Mouse (Mus musculus) heart, adult 18-20 months (tissue): ENCODE results near the gene Uts2b. TPM values are rescaled to one million over a fixed set of nuclear protein-coding genes. Genes with fewer than 3 reads are reported as not detected.

Source experiments
- DNase-seq, 2 experiments: peaks; one replicate each; pipeline ENCODE4 v3.0.0; 2021 to 2022; ENCODE audit warnings: mixed read lengths in 1 of 2
- long read RNA-seq, 2 experiments: library from polyadenylated mRNA; stranded (forward); transcript quantifications; one replicate each; pipeline ENCODE4 v2.0.0; 2021
- total RNA-seq, 2 experiments: library from RNA; stranded (reverse); gene quantifications; 2 replicates each; pipeline ENCODE4 v1.2.3; 2021

Gene Uts2b
- under 1 TPM; 0.46 to 0.55 TPM for total RNA-seq
- long read RNA-seq, experiment 1, partial matches to known transcripts, result 0 of 1 reads
- long read RNA-seq, experiment 1, other reads (novel, unspliced or antisense), result 0 of 1 reads
- long read RNA-seq, experiment 2, result 0 reads

DNA sequence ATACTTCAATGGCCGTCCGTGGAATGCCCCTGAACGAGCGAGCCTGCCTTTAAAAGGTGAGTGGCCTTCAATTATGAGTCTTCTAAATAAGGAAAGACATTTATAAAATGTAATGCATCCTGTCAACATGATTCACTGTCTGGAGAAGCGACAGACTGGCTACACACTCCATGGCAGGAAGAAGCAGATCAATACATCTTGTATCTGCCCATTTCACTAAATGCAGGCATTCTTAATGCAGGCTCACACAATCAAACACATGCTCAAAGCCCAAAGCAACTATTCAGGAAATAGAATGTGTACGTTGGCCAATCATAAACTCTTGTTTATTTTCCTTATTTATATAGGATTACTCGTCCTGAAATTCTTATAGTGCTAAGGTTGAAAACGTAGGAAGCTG lies at the start of gene Uts2b:
Gene Uts2b, minus strand, starts transcription at position 49 of the 400 bp plus-strand sequence.
- no peak for DNase-seq

DNA sequence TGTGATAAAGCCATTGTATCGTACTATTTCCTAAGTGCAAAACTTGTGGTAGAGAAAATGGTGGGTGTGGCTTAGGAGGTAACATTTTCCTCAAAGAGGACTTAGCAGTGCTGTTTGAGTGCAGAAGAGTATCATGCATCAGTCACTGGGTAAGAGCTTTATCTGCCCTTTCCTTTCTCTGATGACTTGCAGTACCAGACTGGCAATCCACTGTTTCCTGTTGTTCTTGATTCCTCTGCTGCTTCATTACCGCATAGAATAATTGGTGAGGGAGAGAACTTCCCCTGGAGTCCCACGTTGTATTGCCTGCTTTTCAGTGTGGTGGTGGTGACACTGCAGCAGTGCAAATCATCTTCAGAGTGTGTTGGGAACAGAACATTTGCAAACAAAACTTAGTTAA lies 47.6 kb upstream of the Uts2b start:
- no peak for DNase-seq

- no peak for DNase-seq
Observed at GRCm38 (mm10) chr16:27416937-27417584, 47.0 kb upstream of the Uts2b start.

DNA sequence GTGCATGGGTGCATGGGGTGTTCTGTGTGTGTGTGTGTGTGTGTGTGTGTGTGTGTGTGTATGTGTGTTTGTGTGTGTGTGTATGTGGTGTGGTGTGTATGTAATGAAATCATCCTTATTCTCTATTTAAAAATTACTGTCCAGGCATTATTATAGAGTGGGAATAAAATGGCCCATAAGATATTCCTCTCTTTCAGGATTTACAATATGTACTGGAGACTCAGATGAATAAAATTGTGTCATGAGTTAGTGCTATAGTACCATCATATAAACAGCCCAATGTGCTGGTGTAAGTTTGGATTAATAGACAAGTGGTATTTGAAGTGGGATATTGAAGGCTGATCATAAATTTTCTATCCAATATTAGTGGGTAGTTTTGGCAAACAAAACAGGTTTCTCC lies 34.1 kb upstream of the Uts2b start:
- no peak for DNase-seq

DNA sequence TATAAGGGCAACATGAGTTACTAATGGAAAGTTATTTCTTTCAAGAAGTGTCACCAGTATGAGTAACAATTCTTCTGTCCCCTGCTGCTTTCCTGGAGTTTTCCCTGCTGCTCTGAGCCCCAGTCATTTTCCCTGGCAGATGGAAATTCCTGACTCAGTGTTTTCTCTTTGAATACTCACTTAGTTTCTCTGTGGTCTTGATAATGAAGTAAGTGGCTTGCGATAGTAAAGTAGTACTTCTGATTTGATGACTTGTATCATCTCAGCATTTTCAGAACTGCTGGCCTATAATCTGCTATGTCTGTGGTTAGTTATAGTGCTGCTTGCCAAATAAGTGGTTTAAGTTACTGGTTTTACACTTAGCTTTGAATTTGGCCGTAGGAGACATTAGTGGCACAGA lies 31.5 kb upstream of the Uts2b start:
- no peak for DNase-seq

DNA sequence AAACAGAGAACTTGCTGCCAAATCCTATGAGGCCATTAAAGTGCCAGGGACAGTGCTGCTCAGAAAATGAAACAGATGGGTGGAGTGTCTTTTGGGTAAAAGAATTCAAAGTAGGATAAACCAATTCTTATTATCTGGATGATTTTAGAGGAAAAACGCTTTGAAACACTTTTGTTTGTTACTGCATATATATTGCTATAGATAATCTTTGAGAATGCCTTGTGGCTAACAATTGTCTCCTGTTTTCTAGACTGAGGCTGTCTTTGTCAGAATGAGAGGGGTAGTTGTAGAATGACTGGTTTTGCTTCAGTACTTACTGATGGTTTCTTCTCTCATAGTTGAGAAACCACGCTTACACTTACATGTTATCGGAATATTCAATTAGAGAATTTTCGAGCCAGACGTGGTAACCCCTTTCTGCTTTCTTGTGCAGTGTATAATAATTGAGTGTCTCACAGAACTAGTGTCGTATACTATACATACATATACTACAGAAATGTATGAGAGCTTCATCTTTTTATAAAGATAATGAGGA lies 29.7 kb upstream of the Uts2b start:
- no peak for DNase-seq

GRCm38 (mm10) chr16:27399026-27399718 lies 29.1 kb upstream of the Uts2b start:
- DNase-seq, result no peak

DNA sequence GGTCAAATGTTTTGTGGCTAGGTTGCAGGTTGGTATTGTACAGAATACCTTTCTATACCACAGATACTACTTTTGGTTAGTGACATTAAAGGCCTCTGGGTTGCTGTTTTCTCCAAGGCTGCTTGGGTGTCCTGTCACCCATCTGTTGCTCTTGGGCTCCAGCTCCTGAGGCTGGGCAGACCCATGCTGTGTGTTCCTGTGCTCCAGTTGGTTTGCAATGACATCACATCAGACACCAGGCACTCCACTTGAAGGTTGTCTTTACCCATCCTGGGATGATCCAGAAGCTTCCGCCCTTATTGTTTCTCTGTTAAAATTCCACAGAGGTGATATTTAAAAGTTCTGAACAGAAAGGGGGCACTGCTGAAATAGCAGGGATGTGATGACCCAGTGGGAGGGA lies 26.9 kb upstream of the Uts2b start:
- DNase-seq, result no peak

DNA sequence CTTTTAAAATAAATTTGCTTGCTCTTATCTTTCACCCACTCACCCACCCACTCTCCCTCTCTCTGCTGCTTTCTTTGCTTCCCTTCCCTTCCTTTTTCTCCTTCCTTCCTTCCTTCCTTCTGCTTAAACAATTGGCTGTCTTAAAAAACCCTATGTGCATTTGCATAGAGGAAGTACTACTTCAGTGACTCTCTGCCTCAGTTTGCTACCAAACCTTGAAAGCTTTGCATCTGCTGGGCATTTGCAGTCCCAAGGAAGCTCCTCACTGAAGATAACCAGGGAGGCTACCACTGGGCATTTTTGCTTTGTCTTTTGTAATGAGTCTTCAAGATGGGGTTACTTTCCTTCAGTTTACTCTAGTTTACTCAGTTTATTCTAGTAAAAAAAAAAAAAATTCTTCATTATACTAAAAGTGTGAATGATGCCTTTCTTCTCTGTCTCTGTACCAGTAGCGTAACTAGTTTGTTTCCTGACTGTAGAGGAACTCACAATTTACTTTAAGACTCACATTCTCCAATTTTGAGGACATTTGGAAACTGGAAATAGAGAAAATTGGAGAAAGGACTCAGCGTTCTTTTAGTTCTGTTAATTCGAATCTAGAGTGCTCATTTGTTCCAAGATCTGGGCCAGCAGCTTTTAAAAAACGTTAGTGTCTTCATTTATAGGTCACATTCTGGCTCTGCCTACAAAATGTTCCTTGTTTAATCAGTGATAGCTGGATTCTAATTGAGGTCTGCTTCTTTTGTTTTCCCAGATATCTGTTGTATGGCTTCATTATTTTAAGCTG lies 25.4 kb upstream of the Uts2b start:
- DNase-seq, result peak in 1 of 2 experiments; percentile 44

- DNase-seq, result no peak
Observed at GRCm38 (mm10) chr16:27391845-27392244, 21.8 kb upstream of the Uts2b start.

- peak in 1 of 2 experiments; percentile 32 for DNase-seq
Observed at GRCm38 (mm10) chr16:27390306-27390705, 20.3 kb upstream of the Uts2b start.

DNA sequence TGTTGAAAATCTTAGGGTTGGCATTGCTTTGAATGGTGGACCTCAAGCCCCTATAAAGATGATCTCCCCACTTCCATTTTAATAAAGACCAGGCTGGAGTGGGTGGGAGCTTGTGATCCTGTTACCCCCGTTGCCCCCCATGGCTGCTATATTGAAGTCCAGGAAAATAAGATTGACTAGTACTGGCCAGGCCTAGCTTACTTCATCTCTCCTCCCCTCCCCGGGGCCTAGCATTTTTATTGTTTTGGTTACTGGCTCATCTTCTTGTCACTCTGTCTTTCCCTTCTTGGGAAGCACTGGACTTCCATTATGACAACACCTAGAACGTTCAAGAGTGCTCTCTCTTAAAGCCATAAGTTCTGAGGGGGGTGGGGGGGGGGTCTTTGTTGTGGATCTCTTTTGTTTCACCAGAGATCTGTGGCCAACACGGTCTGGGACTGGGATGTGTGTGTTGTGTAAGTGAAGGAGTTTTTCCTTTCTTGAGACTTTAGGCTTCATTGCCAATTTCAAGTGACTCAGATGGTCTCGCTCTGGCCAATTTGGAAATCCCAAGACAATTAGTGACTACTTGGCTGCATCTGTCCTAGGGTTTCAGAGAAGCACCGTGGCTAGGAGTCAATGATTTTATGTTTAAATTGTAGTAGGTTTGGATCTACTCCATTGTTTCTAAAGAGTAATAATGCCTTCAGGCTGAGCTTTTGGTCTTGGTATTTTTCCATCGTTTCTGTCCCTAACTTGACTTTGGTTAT lies 19.7 kb upstream of the Uts2b start:
- peak; percentile 53 to 59 for DNase-seq

DNA sequence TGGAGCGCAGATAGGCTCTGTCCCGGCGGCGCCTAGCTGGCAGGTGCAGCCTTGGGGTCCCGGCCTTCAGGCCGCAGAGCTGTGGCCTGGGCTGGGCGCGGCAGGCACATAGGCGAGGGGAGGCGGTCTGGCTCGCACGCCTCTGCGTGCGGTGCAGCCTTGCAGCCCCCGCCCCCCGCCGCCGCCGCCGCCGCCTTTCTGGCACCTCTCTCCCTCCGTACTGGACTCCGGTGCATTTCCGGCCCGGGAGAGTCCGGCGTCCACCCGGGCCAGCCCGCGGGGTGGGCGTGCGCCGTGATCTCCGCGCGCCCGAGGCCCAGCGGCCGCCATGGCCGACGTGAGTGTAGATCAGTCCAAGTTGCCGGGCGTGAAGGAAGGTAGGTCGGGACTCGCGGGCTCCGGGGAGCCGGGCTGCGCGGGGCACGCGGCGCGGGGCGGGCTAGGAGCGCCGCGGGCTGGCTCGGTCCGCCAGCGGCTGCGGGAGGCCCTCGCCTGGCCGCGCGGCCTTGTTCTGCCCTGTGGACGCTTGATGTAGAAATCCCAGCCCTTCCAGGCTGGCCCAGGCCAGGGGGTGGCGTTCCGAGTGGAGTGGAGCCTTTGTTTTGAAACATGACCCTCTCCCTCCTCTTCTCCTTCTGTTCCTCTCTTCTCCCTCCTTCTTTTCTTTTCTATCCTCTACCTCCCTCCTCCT lies 18.9 kb upstream of the Uts2b start, which contains the start of gene Ccdc50:
Gene Ccdc50, plus strand, starts transcription at position 109 of the 691 bp plus-strand sequence.
- DNase-seq, result peak; percentile 88

DNA sequence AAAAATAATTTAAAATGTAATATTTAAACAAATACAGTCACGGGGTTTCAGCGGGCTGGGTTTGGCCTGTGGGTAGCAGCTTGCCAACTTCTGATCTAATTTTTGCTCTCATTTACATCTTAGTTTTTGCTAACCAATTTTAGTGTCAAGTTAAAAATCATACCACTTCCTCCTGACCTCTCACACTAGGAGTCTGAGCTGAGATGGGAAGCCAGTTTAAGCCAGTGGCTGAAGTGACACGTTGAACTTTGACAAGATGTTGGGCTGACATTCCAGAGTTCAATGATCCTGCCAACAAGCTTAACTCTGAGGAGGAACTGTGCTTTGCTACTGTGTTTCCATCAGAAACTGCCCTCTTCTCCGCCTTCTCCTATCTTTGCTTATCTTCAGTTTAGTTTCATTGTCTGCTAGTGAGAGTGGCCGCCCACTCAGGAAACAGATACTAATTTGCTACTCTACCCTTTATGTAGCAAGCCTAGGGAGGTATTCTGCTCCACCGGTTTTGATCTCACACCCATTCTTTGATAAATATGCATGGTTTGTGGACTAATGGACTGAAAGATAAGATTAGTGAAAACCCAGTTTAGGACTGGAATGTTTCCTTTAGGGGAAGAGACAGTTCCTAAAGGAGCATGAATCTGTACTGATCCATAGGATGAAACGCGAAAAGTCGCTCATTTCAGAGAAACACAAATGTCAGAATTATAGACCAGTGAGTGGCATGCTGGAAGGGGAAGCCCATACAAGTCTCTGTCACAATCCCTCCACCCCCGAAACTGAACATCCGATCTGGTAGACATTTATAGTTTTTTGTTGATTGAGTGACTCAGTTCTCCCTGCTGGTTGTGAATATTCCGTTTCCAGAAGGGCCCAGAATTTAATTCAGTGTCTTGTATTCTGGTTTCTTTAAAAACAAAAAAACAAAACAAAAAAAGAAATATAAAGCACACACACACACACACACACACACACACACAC lies 17.9 kb upstream of the Uts2b start:
- peak; percentile 38 to 41 for DNase-seq

DNA sequence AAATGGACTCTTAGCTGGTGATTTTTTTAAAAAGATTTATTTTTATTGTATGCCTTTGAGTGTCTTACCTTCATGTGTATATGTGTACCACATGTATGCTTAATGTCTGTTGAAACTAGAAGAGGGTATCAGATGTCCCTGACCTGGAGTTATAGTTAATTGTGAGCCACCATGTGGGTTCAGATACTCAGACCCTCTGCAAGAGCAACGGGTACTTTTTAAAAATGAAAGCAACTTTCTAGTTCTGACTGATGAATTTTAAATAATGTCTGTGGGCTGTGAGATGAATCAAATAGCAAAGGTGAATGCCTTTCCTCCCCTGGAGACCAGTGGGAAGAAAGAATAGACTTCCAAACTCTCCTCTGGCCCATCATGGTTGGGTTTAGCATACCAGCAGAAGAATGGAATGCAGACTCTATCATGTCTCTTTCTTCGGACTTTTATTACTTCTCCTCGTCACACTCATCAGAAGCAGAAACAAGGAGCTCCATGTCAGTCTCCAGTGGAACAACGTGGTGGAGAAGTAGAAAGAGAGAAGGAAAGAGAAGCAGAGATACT lies 16.9 kb upstream of the Uts2b start:
- DNase-seq, result no peak

GRCm38 (mm10) chr16:27385649-27386048 lies 15.6 kb upstream of the Uts2b start:
- no peak for DNase-seq

DNA sequence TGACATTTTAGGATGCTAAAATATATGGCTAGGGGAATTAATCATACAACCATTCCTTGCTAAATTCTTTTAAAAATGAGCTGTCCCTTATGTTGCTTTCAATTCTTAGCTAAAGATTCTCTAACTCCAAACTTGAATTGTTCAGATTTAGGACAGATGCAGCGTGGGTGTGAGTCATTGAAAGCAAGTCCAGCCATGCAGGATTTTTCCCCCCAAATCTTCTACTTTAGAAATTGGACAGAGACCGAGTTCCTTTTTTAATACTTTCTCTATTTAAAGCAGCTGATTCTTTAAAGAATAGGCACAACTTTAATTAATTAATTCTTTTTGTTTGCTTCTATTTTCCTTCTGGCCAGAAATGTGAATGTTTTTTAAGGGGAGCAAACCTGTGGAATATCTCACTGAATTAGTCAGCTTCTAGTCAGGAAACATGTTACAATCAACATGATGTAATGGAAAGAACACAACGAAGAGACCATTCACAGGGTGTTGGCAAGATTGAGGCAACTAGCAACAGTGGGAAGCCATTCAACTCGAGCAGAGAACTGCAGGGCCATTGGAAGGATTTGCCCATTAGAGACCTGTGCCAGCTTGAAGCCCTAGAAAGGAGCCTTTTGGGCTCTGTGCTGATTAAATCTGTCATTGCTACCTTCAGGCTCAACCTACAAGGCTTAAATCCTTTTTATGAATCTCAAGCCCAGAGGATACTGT lies 15.0 kb upstream of the Uts2b start:
- DNase-seq, result peak; percentile 32 to 42

DNA sequence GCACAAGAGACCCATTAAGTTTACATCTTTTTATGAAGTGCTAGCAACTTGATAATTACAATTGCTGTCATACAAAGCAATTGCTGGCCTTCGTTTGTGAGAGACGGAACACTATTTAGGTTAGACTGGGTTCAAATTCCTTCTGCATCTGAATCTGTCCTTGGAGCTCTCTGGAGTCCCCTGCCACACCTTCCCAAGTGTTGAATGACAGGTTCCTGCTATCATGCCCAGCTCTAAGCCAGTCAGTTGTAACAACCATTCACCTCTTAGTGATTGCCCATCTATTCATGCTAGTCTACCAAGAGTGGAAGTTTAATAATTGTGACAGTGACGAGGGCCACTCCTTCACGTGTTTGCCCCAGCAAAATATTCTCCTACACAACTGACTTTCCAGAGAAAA lies 12.2 kb upstream of the Uts2b start:
- no peak for DNase-seq

GRCm38 (mm10) chr16:27376556-27376955 lies 6.5 kb upstream of the Uts2b start:
- DNase-seq, result no peak
